Mouse (Mus musculus) brain, embryonic 14.5 days (tissue): ENCODE measurements at regions not wholly inside any gene's neighbourhood (a gene's known extent, or its start where the extent isn't known, plus 50 kb on each side); places are given as distances from the start of the nearest gene placed in this dataset.

Experiments
- CTCF ChIP-seq: fragments of 200-500 bp; IDR thresholded peaks from 2 replicates; pipeline ENCODE4 v1.5.1; 2012; ENCODE audit warnings: inconsistent platforms, mild to moderate bottlenecking, moderate library complexity, borderline replicate concordance; ENCODE audit not compliant: insufficient read depth, insufficient read length; ENCODE audit errors: extremely low read depth
- POLR2A ChIP-seq: fragments of 200-500 bp; IDR thresholded peaks from 2 replicates; pipeline ENCODE4 v1.6.1; 2012; ENCODE audit warnings: mild to moderate bottlenecking, inconsistent platforms, borderline replicate concordance; ENCODE audit not compliant: poor library complexity, insufficient read depth, insufficient read length, severe bottlenecking; ENCODE audit errors: extremely low read depth

GRCm38 (mm10) chr10:111795756-111796155, 176.7 kb upstream of the Krr1 start:
- TF ChIP-seq CTCF = no peak
- no peak for TF ChIP-seq POLR2A
